Mouse (Mus musculus) skeletal muscle tissue, adult 2 months (tissue): ENCODE results near the gene Prr5.

Experiments
- DNase-seq: peaks from one replicate; pipeline ENCODE4 v3.0.0-alpha.2; 2012; ENCODE audit warnings: low read depth, low spot score

Prr5 gene

DNA sequence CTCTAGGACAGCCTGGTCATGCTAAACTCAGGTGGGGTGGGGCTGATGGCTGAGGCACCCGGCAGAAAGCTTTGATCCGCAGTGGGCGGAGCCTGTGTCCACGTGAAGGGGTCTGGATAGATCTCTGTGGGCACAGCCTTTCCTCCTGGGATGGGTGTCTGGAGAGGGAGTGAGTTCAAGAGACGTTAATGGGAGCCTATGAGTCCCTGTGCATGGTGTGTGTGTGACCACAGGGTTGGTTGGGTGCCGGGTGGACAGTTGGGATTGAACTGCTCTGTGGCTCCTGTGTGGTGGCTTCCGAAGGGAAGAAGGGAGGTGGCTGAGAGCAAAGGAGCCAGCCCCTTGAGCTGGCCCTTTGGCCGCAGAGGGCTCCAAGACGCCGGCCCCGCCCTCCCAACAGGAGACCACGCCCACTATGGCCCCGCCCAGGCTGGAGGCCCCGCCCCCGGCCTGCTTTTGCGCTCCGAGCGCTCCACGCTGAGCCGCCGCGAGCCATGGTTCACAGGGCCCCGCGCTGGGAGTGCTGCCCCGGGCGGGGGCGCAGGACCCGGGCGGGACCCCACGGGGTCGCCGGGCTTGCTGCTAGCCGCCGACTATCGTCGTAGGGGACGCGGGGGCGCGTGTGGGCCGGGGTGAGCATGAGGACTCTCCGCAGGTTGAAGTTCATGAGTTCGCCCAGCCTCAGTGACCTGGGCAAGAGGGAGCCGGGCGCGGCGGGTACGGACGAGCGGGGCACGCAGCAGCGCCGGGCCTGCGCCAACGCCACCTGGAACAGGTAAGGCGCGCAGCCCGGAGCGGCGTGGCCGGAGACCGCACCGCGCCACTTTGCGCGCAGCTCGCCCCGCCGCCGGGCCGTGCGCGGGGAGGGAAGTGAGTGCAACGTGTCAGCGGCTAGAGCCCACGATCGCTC lies 11.4 kb downstream of the Prr5 start:
- DNase-seq, result peak; percentile 69

DNA sequence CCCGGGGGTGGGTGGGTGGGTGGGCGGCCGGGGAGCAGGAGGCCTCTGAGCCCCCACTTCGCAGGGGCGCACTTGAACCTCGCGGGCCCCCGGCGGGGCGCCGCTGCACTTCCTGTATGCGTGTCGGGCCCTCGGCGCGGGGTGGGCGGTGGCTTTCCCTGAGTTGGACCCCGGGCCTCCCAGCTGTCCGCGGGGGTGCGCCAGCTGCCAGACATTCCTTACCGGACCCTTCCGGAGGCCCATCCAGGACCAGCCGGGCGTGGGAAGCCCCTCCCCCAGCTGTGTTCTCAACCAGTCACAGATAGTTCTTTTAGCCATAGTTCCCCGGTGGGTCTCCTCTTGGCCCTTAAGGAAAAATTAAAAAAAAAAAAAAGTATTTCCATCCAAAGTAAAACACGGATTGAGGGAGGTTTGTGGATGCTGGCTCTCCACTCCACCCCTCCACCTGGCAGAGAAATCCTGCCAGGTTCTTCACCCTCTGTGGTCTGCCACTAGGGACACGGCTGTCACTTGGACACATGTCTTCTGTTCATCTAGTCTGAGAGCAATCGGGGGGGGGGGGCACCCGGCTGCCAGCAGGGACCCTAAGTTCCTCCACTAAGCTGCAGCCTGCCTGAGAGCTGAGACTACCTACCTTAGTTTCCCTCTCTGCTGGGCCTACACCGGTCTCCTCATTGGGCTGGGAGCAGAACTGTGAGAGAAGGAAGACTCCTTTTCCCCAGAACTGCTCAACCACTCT lies 12.2 kb downstream of the Prr5 start:
- no peak for DNase-seq

DNA sequence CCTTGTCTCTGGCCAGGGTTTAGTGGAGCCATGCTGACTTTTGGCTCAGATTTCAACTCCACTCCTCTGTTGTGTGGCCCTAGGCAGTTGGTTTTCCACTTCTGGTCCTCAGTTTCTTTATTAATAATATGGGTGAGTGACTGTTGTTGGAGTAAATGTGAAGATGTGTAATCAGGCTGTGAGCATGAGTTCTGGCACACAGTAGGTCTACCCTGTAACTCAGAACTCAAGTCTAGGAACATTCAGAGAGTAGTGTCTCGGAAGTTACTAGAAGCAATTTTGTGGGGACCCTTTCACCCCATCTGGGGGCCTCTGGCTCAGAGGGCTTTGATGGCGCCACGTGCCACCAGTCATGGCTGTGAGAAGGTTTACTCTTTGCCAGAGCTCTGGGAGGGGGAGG lies 12.8 kb downstream of the Prr5 start:
- DNase-seq, result no peak

DNA sequence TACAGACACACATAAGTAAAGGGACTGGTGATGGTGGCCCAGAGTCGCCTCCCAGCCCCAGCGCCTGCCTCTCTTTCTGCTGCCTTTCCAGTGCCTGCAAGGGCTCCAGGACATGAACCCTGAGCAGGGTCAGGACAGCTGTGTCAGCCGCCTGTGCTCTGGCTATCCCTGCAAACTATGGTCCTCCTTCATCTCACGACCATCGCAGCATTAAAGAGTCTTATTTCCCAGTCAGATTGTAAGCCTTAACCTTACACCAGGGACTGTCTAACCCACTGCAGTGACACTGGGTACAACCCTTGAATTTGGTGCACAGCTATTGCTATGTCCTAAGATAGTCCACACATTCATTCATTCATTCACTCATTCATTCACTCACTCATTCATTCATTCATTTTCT lies 13.4 kb downstream of the Prr5 start:
- DNase-seq, result no peak

DNA sequence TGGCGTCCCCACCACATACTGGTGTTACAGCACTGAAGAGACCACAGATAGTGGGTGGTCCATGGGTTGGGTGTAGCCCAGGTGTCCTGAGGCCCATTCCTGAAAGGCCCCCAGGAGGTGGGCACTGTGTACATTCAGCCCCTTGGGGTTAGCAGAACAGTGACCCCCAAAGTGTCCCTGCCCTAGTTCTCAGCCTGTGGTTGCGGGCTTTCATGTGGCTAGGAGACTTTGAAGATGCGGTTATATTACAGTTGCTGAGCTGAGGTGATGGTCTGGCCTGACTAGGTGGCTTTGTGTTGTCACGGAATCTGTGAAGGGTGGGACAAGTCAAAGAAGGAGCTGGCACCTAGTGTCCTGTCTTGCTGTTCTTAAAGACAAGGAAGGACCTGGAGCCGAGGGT lies 15.1 kb downstream of the Prr5 start:
- DNase-seq, result no peak

DNA sequence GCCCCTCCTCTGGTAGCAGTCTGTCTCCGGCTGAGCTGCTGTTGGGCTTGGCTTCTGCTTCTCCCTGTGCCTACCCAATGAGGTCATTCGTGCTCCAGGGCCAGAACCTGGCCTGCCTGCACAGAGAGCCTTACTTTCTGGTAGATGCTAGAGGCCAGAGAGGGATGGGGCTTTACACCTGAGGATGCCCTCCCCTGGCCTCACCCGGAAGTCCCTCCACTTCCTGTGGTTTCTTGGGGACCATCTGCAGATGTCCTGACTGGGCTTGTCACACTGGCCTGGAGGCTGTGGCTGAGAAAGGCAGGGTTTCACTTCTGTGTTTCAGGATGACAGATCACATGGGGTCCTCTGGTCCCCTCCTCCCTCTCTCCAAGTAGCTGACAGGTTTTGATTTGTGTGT lies 16.0 kb downstream of the Prr5 start:
- peak; percentile 54 for DNase-seq

DNA sequence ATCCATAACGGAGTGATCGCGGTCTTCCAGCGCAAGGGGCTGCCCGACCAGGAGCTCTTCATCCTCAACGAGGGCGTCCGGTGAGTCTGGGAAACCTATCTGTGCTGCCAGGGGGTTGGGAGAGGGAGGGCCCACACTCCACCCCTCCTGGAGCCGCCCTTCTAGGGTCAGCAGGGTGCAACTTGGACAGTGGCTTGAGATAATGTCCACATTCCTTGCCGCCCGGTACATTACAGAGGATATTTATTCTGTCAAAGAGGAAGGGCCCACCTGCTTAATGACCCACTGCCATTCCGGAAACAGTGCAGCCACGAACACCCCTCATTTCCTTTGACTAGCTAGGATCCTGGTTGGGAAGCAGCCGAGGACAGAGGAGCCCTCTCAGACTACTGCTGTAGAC lies 18.5 kb downstream of the Prr5 start:
- DNase-seq, result no peak

DNA sequence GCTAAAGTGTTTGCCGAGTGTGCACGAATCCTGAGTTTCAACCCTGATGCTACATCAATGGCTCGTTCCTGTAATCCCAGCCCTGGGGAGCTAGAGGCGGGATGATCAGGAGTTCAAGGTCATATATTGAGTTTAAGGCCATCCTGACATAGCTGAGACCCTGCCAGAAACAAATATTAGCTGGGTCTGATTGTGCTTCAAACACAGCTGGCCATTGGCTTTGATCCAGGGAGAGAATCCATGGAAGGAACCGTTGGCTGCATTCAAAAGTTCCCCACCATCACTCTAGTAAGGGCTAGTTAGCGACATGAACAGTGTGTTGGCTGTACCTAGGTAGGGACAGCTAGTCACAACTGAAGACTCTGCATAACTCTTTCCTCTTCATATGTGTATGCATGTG lies 19.9 kb downstream of the Prr5 start:
- DNase-seq, result no peak

DNA sequence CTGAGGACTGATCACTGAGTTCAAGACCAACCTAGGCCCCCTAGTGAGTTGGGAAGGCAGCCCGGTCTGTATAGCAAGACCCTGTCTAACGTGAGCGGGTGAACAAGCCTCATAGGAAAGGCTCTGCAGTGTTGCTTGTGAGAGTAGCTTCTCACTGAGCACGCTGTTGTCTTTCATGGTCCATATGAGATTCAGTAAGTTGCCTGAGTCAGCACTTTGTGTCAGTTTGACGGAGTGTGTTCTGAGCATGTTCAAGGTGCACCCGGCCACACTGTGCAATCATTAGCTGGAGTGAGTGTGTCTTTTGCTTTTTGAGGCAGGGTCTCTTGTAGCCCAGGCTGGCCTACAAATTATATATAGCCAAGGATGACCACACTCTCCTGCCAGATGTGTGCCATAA lies 22.1 kb downstream of the Prr5 start:
- no peak for DNase-seq

DNA sequence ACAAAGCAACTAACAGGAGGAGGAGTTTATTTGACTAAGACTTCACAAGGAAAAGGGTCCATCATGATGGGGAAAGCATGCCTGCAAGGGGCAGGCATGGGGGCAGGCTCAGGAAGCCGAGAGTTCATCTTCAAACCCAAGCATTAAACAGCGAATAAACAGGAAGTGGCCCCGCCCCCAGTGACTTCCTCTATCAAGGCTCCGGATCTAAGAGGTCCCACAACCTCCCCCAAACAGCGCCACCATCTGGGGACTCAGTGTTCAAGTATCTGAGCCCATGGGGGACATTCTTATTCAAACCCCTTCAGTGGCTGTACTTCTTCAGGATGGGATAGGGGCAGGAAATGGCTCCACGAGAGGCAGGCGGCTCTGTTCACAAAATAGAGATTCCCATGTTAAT lies 23.2 kb downstream of the Prr5 start:
- DNase-seq, result no peak

DNA sequence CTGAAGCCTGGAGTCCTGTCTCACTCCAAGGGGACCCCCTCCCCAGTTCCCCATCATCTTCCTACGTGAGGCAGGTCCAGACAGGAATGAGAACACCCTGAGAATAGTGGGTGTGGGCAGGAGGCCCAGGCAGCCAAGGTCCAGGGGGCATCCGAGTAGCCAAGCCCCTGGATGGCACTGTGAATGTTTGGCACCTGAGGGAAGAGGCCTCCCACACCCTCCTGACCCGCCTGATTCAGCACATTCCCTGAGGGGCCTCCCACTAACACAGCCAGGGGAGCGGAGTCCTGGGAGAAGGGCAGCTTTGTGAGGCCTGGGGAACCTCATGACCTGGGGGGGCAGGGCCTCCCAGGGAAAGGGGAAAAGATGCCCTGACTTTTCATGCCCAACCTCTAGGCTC lies 26.6 kb downstream of the Prr5 start:
- no peak for DNase-seq

DNA sequence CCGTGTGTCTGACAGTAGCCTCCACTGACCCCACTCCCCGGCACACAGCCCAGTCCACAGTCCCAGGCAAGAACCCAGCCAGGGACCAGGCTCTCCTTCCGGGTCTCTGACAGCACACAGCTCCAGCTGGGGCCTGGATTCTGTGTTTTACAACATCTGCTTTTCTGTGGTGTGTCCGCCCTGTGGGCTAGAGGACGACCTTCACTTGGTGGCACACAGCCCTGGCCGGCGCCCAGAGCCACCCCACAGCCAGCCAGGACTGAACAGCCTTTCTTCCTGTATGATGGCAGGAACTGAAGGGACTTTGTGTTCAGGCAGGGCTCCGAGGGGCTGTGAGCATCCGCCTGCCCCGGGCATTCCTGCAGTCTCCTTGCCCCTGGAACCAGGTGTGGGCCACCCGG lies 28.2 kb downstream of the Prr5 start:
- DNase-seq, result peak; percentile 62

DNA sequence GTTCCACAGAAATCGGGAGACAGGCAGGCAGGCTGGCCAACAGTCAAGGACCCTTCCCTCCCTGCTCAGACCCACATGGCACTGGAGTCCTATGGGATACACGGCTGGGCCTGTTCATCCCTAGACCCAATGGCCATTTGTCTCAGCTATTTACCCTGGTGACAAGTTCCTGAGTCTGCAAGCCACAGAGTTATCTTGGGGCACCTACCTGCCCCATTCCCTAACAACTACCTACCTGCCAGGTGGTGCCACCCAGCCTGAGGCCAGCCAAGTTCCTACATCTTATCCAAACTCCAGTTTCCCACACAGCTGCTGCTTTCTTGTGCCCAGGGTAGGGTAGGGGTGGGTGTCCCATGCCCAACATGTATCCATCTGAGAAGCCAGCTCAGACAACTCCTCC lies 28.8 kb downstream of the Prr5 start:
- DNase-seq, result no peak

DNA sequence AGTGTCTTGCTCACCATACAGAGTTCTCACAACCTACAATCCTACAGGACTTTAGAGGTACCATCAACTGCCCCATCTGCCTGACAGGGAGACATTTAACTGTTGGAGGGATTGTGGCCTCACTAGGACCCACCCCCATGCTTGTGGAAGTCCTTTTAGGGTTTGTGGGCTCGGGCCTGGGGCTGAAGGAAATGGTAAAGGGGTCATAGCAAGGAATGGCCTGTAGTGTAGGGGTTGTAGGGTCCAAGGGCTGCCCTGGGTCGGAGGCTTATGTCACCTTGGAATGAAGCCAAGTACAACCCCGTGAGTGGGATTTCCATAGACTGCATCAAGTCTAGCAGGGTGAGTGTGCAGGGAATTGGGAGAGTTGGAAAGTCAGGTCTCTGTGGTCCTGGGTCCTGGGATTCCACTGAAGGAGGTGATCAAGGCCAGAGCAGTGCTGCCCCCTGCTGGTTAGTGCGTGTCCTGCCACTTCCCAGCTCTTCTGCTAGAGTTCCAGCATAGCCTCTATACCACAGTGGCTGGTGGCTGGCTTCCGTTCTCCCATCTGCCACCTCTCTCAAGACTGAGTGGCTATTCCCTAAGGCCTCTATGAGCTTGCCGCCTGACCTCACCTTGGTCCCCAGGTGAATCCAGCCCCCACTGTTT lies 30.9 kb downstream of the Prr5 start:
- DNase-seq, result peak; percentile 47

DNA sequence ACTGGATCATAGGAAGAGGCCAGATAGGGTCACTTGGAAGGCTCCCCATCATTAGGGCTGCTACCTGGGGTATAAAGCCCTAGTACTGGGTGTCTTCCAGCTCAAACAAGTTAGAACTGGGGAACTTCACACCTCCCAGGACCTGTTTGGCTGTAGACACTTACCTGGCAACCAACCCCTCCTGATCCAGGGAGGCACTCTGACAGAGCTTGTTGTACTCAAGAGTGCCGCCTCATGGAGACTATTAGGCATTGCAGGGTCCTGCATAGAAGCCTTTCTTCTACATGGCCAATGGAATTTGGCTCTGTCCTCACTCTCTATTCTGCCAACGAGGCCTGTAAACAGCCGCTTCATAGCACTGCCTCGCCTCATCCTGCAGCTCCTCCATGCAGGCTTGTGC lies 32.5 kb downstream of the Prr5 start:
- peak; percentile 59 for DNase-seq

DNA sequence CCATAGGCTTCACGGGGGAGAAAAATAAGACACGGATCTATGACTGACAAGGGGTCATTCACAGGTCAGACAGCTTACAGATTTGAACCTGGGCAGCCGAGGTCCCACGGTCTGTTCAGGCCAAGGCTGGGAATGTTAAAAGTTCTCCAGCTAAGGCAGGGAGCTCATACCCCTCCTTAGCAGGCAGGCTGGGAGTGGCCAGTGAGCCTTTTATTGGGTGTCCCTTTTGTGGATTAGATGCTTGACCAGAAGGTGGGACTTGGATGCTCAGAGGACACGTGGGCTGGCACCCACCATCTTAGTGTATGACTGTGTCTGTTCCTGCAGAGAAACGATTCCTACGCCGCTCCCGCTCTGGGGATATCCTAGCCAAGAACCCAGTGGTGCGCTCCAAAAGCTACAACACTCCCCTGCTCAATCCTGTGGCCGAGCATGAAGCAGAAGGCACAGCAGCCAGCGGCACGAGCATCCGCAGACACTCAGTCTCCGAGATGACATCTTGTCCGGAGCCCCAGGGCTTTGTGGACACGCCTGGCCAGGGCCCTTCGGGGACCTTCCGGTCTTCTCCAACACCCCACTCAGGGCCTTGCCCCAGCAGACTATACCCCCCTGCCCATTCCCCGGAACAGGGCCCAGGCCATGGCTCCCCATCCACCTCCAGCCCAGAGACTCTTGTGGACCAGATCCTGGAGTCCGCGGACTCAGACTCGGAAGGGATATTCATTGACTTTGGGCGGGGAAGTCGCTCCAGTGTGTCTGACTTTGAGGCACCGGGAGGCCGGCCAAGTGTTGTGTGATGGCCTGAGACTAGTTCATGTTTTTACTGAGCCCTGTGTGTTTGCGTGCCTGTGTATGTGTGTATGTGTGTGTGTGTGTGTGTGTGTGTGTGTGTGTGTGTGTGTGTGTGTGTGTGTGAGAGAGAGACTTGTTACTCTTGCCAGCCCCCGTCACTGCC lies 33.2 kb downstream of the Prr5 start:
- peak; percentile 42 for DNase-seq

DNA sequence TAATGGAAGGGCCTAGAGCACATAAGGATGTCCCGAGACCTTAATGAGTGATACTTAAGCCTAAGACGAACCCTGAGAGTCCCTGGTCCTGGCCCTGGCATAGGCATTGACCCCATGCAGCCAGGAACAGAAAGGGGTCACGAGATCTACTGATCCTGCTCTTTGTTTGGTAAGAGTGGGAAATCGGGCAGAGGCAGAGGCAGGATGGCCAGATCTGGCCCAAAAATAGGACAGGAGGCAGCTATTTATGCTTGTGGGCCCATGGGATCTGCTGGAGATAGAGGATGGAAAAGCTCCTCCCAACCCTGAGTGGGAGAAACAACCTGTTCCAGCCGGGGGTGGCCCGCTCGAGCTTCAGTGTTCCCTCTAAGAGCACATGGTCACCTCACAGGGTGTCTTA lies 34.6 kb downstream of the Prr5 start:
- DNase-seq, result no peak

DNA sequence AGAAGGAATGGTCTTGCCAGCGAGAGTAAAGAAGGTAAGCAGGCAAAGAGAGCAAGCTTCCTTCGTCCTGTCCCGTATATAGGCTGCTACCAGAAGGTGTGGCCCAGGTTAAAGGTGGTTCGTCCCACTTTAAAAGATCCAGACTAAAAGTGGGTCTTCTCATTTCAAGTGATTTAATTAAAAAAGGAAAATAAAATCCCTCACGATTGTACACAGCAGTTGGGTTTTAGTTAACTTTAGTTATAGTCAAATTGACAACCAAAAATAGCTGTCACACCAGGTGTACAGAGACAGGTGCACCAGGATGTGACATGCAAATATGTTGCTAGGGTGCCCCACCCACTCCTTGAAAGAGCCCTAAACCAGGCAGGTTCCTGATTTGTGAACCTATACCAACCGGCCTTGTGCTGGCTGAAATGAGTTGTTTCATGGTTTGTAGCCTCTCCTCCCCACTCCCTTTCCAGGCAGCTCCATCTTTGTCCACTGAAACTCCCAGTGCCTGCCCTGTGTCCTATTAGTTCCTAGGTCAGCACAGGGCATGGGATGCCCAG lies 36.0 kb downstream of the Prr5 start:
- DNase-seq, result no peak

DNA sequence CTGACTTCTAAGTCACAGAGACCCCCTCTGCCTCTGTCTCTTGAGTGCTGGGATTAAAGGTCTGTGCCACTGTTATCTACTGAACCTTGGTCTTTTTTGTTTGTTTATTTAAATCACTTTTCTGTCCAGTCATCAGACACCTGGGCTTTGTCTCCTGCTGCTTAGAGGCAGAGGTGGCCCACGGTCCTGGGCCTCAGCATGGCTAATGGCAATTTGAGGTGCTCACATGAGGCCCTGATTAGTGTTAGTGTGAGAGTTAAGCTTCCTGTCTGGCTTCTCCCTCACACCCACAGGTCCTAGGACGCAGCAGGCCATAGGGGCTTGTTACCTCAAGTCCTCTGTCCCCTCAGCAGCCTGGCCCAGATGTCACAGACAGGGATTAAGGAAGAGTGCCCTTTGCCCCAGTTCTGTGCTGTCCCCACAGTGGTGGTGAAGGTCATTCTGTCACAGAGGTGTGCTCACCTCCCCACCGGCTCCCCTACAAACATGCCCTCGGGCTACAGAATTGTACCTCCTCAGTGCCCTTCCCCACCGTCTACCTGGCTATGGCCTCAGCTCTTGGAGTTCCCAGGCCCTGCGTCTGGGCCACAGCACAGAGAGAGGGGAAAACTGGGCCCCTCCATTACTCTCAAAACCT lies 37.7 kb downstream of the Prr5 start:
- no peak for DNase-seq

DNA sequence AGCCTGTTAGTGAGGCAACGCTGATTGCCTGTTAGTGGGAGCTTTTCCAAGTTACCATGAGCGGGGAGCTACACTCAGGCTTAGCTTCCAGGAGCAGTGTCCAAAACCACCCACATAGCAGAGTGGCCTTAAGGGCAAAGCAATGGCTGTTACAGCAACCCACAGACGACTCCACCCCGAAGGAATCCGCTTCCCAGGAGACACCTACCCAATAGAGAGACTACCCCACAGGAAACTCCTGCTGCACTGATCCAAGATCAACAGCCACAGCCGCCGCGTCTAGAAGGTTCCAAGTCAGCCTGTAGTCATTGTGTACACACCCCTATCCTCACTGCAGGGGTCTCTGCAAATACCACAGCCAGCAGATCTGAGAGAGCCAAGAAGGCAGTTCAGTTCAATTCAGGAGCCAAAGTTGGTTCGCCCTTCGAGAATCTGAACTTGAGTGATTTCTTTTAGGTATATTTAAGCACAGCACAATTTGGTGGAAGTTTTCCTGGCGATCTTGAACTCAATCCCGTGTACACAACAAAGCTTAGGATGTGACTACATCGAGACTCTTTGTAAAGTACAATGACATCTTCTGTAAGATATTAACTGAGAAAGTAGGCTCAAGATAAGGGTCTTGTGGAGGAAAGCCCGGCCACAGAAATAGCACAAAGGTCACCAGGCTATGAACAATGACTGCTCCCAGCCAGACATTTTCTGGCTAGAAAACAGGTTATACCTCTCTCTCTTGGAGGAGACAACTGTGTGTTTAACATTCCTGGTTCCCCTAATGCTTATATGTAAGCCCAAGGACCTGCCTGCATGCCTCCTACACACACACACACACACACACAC lies 43.4 kb downstream of the Prr5 start:
- no peak for DNase-seq
